Mouse (Mus musculus) MEL (cell line): ENCODE measurements around the gene Gm49403.

ENCODE experiments used
- CTCF ChIP-seq, 3 experiments: IDR thresholded peaks in 2 of 3; conservative IDR thresholded peaks in 1 of 3; 2 replicates each; pipeline ENCODE4 v1.5.1; 2011 to 2012; ENCODE audit warnings: low read length in 3 of 3, low read depth in 2 of 3, mild to moderate bottlenecking in 2 of 3, improper control_type of control experiment in 1 of 3, inconsistent platforms in 1 of 3, mixed read lengths in 1 of 3, moderate library complexity in 1 of 3; ENCODE audit not compliant: control insufficient read depth in 1 of 3, insufficient read depth in 1 of 3, poor library complexity in 1 of 3, severe bottlenecking in 1 of 3
- ELF1 ChIP-seq: IDR thresholded peaks from 2 replicates; pipeline ENCODE4 v1.6.1; 2014; ENCODE audit warnings: low read depth, mild to moderate bottlenecking, inconsistent platforms, low read length, improper control_type of control experiment, moderate library complexity
- NRF1 ChIP-seq: IDR thresholded peaks from 2 replicates; pipeline ENCODE4 v1.6.1; 2014; ENCODE audit warnings: low read depth, mild to moderate bottlenecking, inconsistent platforms, low read length, improper control_type of control experiment, moderate library complexity; ENCODE audit not compliant: poor library complexity, insufficient read depth, severe bottlenecking
- POLR2A ChIP-seq, 2 experiments: IDR thresholded peaks; 2 replicates each; pipeline ENCODE4 v1.6.1; 2011 to 2012; ENCODE audit warnings: low read length in 2 of 2, mild to moderate bottlenecking in 2 of 2, control low read depth in 1 of 2, improper control_type of control experiment in 1 of 2, low read depth in 1 of 2, moderate library complexity in 1 of 2; ENCODE audit not compliant: control insufficient read depth in 1 of 2, insufficient read depth in 1 of 2, poor library complexity in 1 of 2
- POLR2AphosphoS5 ChIP-seq: IDR thresholded peaks from 2 replicates; pipeline ENCODE4 v1.6.1; 2012; ENCODE audit warnings: low read depth, borderline replicate concordance, mild to moderate bottlenecking, inconsistent platforms, low read length, moderate library complexity, mixed read lengths
- TAL1 ChIP-seq: IDR thresholded peaks from 2 replicates; pipeline ENCODE4 v1.6.1; 2012; ENCODE audit warnings: mild to moderate bottlenecking, inconsistent platforms, low read length, moderate library complexity, mixed read lengths

- TF ChIP-seq POLR2A (IDR thresholded peaks at IDR 0.05; ENCODE audit: control insufficient read depth in 1 of 2, insufficient read depth in 1 of 2, low read depth in 1 of 2, low read length in 2 of 2, poor library complexity in 1 of 2) (no peak), NRF1 (no peak), CTCF (IDR thresholded peaks at IDR 0.05 in 2 of 3, conservative IDR thresholded peaks at IDR 0.05 in 1 of 3; ENCODE audit: control insufficient read depth in 1 of 3, insufficient read depth in 1 of 3, low read depth in 2 of 3, low read length in 3 of 3, poor library complexity in 1 of 3, severe bottlenecking in 1 of 3) (no peak), TAL1 (no peak), ELF1 (no peak), POLR2AphosphoS5 (no peak)
Measured at GRCm38 (mm10) chr19:8936736-8937135, 53.0 kb downstream of the Gm49403 start.
